Mouse (Mus musculus): ENCODE results near the gene Tbc1d17. TPM values are rescaled to one million over a fixed set of nuclear protein-coding genes. Genes with fewer than 3 reads are reported as not detected.
A peak's percentile ranks its signal among the peaks of the same experiment; 100 is the strongest.

The Tbc1d17 gene
- total and polyA plus RNA-seq, 2 experiments: 20.2 to 91.6 TPM

- Histone ChIP-seq H3K79me2 (ENCODE audit: control insufficient read depth, insufficient read depth, low read length) (peaks cover 52% of the 10 kb centered on the region), H3K27me3 (ENCODE audit: control insufficient read depth, insufficient read depth, low read length) (no peaks in the 10 kb centered on the region), H3K4me1 (ENCODE audit: control insufficient read depth, insufficient read depth, low read length) (peaks cover 27% of the 10 kb centered on the region), H3K4me3 (ENCODE audit: insufficient read depth, low read depth, low read length) (no peak overlapping the region), H3K9ac (ENCODE audit: low read depth, low read length) (no peak overlapping the region), H3K27ac (replicated peaks; ENCODE audit: insufficient read depth, low read depth, low read length) (no peak overlapping the region), H3K36me3 (ENCODE audit: control insufficient read depth, insufficient read depth, low read length) (no peaks in the 10 kb centered on the region)
- DNase-seq (ENCODE audit: extremely low read depth, low read depth, low spot score): peak; percentile 34
- TF ChIP-seq CTCF (IDR thresholded peaks at IDR 0.05; ENCODE audit: low read depth, low read length): peak; percentile 53
- no peak for TF ChIP-seq POLR2A (IDR thresholded peaks at IDR 0.05; ENCODE audit: extremely low read depth, insufficient read depth, low read length)
- WGBS: 72% methylated on average over 7 of the region's 7 CpGs
Measured at GRCm38 (mm10) chr7:44821666-44822448, 27.0 kb downstream of the Tbc1d17 start.

- peaks cover 27% of the 10 kb centered on the region for H3K4me1 ChIP-seq (ENCODE audit: control insufficient read depth, insufficient read depth, low read length)
- WGBS: 35% methylated on average over 3 of the region's 3 CpGs
Measured at GRCm38 (mm10) chr7:44820525-44820924, 28.4 kb downstream of the Tbc1d17 start.

DNA sequence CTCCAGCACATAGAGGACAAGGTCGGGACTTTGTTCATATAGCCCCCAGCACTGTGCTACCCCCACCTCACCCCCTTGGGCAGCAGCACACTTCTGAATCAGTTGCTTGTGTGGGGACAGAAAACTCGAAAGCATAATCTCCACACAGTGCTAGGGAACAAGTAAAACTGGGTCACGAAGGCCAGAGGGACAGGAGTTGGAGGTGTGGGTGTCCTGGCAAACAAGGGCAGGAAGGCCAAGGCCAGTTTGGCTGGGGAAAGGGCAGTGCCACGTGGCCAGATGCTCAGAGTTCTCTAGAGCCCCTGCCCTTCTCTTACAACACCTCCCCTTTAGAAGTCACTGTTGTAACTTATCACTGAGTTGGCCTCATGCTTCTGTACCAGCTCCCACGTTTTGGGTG lies 29.0 kb downstream of the Tbc1d17 start:
- no peak overlapping the region for H3K9ac ChIP-seq (ENCODE audit: low read depth, low read length)
- H3K79me2 ChIP-seq (ENCODE audit: control insufficient read depth, insufficient read depth, low read length): peaks cover 38% of the 10 kb centered on the region
- peak; percentile 99 for DNase-seq (ENCODE audit: extremely low read depth, low read depth, low spot score)
- H3K4me1 ChIP-seq (ENCODE audit: control insufficient read depth, insufficient read depth, low read length): peaks cover 30% of the 10 kb centered on the region
- WGBS: 16% methylated on average over 5 of the region's 5 CpGs
- no peak overlapping the region for H3K4me3 ChIP-seq (ENCODE audit: insufficient read depth, low read depth, low read length)
- peak overlapping the region; percentile 94 for H3K27ac ChIP-seq (replicated peaks; ENCODE audit: insufficient read depth, low read depth, low read length)
- TF ChIP-seq CTCF (IDR thresholded peaks at IDR 0.05; ENCODE audit: low read depth, low read length) (no peak), POLR2A (IDR thresholded peaks at IDR 0.05; ENCODE audit: extremely low read depth, insufficient read depth, low read length) (no peak)
- H3K36me3 ChIP-seq (ENCODE audit: control insufficient read depth, insufficient read depth, low read length): no peaks in the 10 kb centered on the region
- H3K27me3 ChIP-seq (ENCODE audit: control insufficient read depth, insufficient read depth, low read length): no peaks in the 10 kb centered on the region

More at GRCm38 (mm10) chr7:44820525-44820924, 28.4 kb downstream of the Tbc1d17 start:
- peak overlapping the region; percentile 14; the same call in 1 of the 2 replicates for H3K9ac ChIP-seq (ENCODE audit: low read depth, low read length)
- H3K27ac ChIP-seq (replicated peaks; ENCODE audit: insufficient read depth, low read depth, low read length): peak overlapping the region; percentile 73
- H3K79me2 ChIP-seq (ENCODE audit: control insufficient read depth, insufficient read depth, low read length): peaks cover 44% of the 10 kb centered on the region
- no peak overlapping the region for H3K4me3 ChIP-seq (ENCODE audit: insufficient read depth, low read depth, low read length)
- DNase-seq (ENCODE audit: extremely low read depth, low read depth, low spot score): peak; percentile 65
- no peaks in the 10 kb centered on the region for H3K36me3 ChIP-seq (ENCODE audit: control insufficient read depth, insufficient read depth, low read length)
- H3K27me3 ChIP-seq (ENCODE audit: control insufficient read depth, insufficient read depth, low read length): no peaks in the 10 kb centered on the region
- no peak for TF ChIP-seq POLR2A (IDR thresholded peaks at IDR 0.05; ENCODE audit: extremely low read depth, insufficient read depth, low read length)
- no peak for TF ChIP-seq CTCF (IDR thresholded peaks at IDR 0.05; ENCODE audit: low read depth, low read length)

- TF ChIP-seq CTCF (IDR thresholded peaks at IDR 0.05; ENCODE audit: low read depth, low read length) (no peak), POLR2A (IDR thresholded peaks at IDR 0.05; ENCODE audit: extremely low read depth, insufficient read depth, low read length) (no peak)
- Histone ChIP-seq H3K79me2 (ENCODE audit: control insufficient read depth, insufficient read depth, low read length) (peaks cover 34% of the 10 kb centered on the region), H3K36me3 (ENCODE audit: control insufficient read depth, insufficient read depth, low read length) (peaks cover 2% of the 10 kb centered on the region; the same call in 1 of the 2 replicates), H3K4me3 (ENCODE audit: insufficient read depth, low read depth, low read length) (0 out of 2 replicates have a peak overlapping the region, but pooled peaks have one; percentile 25), H3K4me1 (ENCODE audit: control insufficient read depth, insufficient read depth, low read length) (peaks cover 34% of the 10 kb centered on the region), H3K9ac (ENCODE audit: low read depth, low read length) (peak overlapping the region; percentile 70), H3K27me3 (ENCODE audit: control insufficient read depth, insufficient read depth, low read length) (no peaks in the 10 kb centered on the region), H3K27ac (replicated peaks; ENCODE audit: insufficient read depth, low read depth, low read length) (peak overlapping the region; percentile 94)
- 69% methylated on average over 2 of the region's 2 CpGs for WGBS
- DNase-seq (ENCODE audit: extremely low read depth, low read depth, low spot score): peak; percentile 14
Measured at GRCm38 (mm10) chr7:44819391-44819790, 29.5 kb downstream of the Tbc1d17 start.

DNA sequence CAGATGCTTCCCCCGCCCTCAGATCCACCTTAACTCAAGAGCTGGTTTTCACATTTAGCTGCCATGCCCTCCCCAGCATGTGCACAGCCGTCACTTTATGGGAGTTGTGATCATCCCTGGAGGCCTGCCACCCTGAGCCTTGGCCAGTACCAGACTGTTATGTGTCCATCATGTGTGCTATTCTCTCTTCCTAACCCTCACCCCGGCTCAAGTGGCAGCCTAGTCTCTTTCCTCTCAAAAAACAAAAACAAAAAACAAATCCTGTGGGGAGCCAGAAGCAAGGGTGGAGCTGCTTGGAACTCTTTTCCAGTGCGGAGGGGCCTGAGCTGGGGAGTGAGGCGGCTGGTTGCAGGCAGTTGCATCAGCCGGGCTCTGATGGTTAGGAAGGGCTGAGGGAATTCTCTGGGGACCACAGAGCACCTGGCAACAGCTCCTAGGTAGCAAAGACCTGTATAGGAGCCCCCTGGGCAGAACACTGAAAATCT lies 30.1 kb downstream of the Tbc1d17 start:
- Histone ChIP-seq H3K9ac (ENCODE audit: low read depth, low read length) (peak overlapping the region; percentile 70), H3K27me3 (ENCODE audit: control insufficient read depth, insufficient read depth, low read length) (no peaks in the 10 kb centered on the region), H3K4me1 (ENCODE audit: control insufficient read depth, insufficient read depth, low read length) (peaks cover 38% of the 10 kb centered on the region), H3K36me3 (ENCODE audit: control insufficient read depth, insufficient read depth, low read length) (peaks cover 3% of the 10 kb centered on the region; the same call in 1 of the 2 replicates), H3K4me3 (ENCODE audit: insufficient read depth, low read depth, low read length) (peak overlapping the region; percentile 25), H3K79me2 (ENCODE audit: control insufficient read depth, insufficient read depth, low read length) (peaks cover 30% of the 10 kb centered on the region), H3K27ac (replicated peaks; ENCODE audit: insufficient read depth, low read depth, low read length) (peak overlapping the region; percentile 94)
- peak; percentile 74 for DNase-seq (ENCODE audit: extremely low read depth, low read depth, low spot score)
- 0 out of 2 replicates have a peak, but pooled peaks have one; percentile 20 for TF ChIP-seq POLR2A (IDR thresholded peaks at IDR 0.05; ENCODE audit: extremely low read depth, insufficient read depth, low read length)
- TF ChIP-seq CTCF (IDR thresholded peaks at IDR 0.05; ENCODE audit: low read depth, low read length): no peak
- 13% methylated on average over 6 of the region's 6 CpGs for WGBS

Measured in liver, adult 2 months (tissue).